Mouse (Mus musculus): ENCODE measurements around the gene Cog3.

Gene Cog3

DNA sequence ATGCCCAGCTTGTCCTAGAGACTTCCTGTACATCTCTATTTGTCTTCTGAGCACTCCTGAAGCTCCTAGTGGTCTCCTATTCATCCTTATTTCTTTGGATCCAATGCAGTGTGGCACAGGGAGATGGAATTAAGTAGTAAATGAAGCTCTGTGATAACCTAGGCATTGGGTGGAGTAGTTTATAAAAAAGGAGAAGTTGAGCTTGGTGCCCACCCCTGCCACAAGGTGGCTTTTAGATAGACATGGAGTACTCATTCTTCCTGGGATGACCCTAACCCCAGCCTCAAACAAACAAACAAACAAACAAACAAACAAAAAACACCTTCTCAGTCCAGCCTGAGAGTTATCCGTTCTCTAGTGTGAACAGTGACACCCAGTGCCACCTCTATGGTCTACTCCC, 56.4 kb downstream of the Cog3 start:
- DNase-seq (ENCODE audit: low read depth, low spot score), result no peak

DNA sequence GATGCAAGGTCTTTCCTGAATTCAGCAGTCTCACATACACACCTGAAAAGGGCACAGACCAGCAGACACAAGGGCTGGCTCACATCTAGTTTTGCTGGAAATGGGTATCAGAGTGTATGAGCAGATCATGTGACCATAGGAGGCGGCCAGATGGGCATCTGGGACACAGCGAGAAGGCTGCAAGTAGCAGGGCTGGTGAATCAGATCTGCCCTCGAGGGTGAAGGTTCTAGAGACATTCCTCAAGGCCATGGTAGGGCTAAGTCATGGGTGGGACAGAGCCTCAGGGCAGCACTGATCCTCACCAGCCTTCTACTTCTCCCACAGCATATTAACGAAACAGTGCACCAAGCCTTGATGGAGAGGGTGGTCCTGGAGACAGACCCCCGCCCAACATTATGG, 58.2 kb downstream of the Cog3 start:
- DNase-seq (ENCODE audit: low read depth, low spot score), result no peak

DNA sequence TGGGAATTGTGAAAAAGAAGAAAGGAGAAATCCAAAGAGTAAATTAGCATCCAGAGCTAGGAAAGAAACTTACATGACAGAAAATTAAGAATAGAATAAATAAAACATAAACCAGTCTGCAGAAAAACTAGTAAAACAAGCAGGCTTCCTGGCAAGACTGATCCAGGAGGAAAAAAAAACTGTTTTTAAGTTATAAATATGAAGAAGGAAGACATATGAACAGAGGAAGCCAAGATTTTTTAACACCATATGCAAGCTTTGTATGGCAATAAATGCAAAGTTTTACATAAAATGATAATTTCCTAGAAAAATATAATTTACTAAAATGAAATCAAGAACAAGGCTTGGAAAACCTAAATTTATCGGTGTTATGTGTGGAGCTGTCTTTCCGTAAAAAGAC, 63.9 kb downstream of the Cog3 start:
- no peak for DNase-seq (ENCODE audit: low read depth, low spot score)

DNA sequence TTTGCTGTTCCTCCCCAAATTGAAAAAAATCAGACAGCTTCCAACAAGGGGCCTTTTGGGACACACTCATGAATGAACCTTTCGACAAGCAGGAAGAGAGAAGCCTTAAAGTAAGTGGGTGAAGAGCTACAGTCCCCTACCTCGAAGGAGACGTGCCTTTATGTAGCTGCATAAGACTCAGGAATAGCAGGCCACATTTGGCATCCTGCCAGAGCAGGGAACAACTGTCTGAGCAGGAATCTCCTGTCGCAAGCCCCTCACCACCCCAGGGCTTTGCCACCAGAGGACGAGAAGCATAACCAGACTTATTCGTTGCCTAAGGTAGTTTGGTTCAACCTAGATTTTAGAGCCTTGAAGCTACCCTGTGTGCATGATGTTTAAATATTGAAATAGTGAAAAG, 78.0 kb downstream of the Cog3 start:
- DNase-seq (ENCODE audit: low read depth, low spot score), result no peak

DNA sequence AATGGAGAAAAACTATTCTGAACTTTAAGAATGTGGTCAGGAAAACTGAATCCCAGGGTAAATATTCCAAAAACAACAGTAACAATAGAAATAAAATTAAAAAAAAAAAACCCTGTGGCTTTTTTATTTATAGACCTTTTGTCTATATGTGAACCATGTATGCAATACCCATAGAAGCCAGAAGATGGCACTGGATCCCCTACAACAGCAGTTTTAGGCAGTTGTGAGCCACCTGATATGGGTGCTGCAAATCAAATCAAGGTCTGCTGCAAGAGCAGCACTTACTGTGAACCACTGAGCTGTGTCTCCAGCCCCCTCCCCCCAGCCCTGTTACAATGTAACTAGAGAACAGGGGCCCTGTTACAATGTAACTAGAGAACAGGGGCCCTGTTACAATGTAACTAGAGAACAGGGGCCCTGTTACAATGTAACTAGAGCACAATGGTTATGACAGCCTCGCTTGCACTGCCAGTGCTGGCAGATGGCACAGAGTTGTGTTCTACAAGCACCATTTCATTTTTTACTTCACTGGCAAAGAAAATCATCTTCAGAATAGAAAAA, 85.2 kb downstream of the Cog3 start:
- no peak for DNase-seq (ENCODE audit: low read depth, low spot score)

DNA sequence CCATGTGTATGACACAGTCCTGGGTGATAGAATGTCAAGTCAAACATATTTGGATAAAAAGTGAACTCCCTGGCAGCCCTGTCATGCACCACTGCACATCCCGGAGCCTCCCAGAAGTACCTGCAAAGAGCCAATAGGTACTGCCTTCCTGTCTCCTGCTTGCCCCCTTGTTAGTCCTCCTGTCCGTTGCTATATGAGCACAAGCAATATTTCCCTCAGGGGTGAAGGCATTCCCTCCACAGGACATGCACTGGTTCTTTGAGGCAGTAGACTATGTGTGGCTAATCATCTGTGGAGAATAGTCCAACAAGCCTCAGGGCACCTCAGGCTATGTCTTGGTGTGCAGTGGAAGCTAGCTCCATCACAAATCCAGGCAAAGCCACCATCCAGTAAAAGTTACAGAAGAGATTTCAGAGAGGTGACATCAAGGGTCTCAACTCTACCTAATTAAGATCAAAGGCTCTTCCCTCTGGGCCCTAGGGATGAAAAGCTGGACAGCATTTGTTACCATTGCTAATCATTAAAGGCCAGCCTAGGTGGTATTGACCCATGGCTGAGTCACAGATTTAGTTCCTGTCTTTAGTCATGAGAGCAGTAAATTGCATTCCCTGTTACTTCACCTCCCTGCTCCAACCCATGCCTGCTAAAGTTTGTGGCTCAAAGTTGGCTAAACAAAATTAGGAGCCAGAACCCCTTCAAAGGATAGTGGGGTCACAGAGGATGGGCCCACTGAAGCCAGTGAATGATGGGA, 88.7 kb downstream of the Cog3 start:
- no peak for DNase-seq (ENCODE audit: low read depth, low spot score)

DNA sequence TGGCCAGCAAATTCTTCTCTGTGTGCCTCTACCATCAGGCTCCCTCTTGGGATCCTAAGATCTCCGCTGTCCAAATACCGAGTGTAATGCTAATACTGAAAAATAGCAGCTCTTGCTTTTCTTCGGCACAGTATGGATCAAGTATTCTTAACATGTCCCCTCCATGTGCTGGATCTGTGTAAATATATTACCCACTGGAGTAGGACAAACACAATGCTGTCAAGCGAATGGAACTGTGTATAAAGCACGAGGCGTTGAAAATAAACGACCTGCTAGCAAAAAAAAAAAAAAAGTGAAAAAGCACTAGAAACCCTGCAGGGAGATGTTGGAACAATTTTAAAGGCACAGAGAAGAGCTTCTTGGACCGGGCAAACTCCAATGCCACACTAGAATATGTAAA, 92.8 kb downstream of the Cog3 start:
- DNase-seq (ENCODE audit: low read depth, low spot score), result no peak

DNA sequence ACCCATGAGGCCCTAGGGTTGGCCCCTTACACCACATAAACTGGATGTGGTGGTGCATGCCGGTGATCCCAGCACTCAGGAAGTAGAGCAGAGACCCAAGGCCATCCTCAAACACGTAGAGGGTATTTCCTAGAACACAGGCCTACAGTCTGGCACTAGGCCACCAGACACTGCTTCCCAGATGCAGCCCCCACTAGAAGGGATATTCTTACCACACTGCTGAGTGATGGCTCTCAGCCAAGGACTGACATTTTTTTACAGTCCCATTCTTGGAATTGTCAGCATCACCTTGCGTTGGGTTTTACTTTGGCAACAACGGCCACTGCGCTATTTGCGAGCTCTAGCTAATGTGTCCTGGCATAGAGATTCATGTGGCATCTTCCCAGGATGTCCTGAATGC, 93.4 kb downstream of the Cog3 start:
- DNase-seq (ENCODE audit: low read depth, low spot score), result no peak
